Mouse (Mus musculus): ENCODE data around the gene Atg13.

Gene Atg13

DNA sequence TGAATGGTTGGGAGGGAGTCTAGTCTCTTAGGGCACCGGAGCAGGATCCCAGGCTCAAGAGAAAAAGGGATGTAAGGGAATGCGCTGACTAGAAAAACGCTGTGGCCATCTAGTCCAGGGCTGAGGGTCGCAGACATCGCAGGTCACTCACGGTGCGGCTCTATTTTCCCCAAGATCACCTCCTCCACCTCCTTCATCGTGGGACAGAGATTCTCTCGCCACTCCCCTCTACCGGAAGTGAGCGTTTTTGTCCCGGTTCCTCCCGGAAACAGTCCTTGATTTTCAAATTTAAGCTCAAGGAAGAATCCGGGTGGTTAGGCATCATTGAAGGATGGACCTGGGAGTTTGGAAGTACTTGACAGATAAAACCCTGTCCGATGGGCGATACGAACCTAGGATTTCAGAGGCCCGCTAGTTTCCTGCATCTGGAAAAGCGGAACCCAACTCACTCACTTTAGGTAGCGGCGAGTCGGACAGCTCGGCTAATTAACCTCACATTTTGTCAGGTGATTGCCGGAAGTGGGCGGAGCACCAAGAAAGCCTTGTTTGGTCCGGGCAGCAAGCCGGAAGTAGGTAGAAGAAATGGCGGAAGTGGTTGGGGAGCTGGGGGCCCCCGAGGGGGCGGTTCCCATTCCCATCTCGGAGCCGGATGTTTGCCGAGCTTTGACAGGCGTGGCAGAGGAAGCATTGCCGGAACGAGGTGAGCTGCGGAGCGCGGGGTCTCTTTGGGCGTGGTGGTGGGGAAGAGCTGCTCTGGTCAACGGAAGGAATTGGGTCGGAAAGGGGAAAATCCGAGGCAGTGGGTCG lies 60.6 kb downstream of the Atg13 start, which contains the start of the genes Zfp408 and Arhgap1:
TSS of gene Zfp408 (minus strand) at position 239 of the 807 bp plus-strand sequence.
TSS of gene Arhgap1 (plus strand) at position 308 of the 807 bp plus-strand sequence.
- peak; percentile 98 to 99 for DNase-seq (ENCODE audit: low spot score in 2 of 2)

DNA sequence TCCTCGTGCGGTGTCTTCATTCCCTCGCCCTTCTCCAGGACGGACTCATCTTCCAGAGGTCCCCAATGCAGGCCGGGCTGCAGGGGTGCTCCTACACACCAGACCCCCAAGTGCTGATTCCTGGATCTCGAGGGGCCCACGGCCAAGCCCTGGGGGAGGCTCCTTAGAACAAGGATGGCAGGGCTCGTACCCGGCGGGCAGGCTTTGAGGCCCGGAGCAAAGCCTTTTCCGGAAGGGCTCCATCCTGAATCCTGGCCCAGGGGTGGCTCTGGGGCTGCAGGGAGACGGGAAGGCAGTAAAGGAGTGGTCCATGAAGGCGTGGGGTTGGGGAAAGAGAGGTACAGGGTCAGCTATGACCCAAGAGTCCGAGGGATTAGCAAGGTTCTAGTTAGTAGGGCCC lies 61.2 kb downstream of the Atg13 start:
- DNase-seq (ENCODE audit: low spot score in 2 of 2) = no peak

DNA sequence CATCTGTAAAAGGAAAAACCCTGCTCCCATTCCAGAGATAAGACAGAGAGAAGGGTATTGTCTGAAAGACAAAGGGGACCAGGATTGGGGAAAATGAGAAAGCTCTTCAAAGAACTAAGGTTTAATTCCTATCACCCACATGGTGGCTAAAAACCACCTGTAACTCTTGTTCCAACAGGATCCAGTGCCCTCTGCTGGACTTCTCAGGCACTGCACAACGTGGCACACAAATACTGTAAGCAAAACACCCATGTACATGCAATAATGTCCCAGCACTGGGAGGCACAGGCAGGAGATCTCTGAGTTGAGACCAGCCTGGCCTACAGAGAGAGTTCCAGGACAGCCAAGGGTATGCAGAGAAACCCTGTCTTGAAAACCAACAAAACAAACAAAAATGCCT lies 63.6 kb downstream of the Atg13 start:
- peak; percentile 61 to 75 for DNase-seq (ENCODE audit: low spot score in 2 of 2)

DNA sequence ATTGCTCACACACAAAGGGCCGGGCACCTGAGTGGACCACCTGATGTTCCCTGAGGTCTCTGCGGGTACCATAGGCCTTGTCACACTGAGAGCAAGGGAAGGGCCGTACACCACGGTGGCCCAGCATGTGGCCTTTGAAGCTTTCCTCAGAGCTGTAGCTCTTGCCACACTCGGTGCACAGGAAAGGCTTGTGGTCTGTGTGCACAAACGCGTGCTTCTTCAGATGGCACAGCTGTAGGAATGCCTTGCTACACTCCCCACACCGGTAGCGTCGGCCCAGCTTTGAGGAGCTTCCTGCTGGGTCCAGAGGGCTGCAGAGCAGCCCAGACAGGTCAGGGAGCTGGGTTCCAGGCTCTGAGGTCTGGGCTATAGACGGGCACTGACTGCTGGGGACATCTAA lies 64.6 kb downstream of the Atg13 start:
- no peak for DNase-seq (ENCODE audit: low spot score in 2 of 2)

DNA sequence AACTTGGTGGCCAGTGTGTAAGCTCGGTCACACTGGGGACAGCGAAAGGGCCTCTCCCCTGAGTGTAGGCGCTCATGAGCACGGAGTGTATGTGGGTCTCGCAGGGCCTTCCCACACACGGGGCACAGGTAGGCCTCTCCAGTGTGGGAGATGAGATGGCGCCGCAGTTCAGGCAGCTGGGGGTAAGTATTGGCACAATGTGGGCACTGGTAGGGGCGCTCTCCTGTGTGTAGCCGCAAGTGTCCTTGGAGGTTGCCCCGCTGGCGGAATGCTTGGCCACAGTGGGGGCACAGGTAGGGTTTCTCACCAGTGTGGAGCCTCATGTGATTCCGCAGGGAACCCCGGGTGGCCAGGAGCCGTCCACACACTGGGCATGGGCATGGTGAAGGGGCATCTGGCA lies 65.0 kb downstream of the Atg13 start:
- DNase-seq (ENCODE audit: low spot score in 2 of 2) = no peak

DNA sequence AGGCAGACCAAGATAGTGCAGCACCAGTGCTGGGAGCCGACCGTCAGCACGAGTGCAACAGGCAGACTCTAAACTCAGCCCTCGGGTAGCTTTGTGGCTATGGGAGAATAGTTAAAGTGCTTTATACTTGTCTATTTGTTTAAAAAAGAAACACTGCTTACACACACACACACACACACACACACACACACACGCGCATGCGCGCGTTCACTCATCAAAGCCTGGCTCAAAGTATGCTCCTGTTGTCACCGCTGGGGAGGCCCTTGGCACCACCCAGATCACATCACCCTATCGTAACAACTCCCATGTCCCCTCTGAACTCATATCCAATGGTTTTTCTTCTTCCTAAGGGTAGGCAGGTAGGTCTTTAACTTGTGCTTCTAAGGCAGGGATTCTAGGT lies 66.4 kb downstream of the Atg13 start:
- DNase-seq (ENCODE audit: low spot score in 2 of 2) = no peak

DNA sequence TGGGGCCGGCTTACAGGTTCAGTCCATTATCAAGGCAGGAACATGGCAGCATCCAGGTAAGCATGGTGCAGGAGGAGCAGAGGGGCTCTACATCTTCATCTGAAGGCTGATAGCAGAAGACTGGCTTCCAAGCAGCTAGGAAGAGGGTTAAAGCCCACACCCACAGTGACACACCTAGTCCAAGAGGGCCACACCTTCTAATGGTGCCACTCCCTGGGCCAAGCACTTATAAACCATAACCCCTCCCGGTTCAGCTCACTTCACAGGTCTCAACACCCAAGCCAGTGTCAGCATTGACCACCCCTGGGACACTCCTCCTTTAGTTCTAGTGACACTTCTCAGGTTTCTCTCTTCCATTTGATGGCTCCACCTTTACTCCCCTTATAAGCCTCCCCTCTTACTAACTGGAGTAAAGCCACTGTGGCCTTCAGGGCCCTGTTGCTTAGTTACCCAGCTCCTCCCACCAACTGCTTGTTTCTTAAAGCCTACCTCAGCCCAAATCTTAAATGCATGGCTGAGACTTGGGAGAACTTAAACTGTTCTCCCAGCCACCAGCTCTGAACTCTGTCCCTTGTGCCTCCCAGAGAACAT lies 67.5 kb downstream of the Atg13 start:
- no peak for DNase-seq (ENCODE audit: low spot score in 2 of 2)

DNA sequence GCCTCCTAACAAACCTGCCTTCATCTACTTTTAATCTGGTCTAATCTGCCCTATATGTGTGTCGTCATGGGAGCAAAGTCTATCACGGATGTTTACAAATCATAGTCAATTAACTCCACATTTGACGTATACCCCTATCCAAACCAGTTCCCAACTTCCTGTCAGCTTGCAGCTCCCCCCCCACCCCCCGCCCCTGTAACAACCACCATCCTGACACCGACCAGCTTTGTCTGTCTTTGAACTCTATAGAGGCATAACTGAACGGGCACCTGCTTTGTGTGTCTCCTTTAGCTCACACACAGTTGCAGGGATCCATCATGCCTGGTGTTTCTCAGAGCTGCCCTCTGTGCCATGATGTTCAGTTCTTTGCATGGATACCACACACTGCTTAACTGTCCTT lies 71.4 kb downstream of the Atg13 start:
- no peak for DNase-seq (ENCODE audit: low spot score in 2 of 2)

DNA sequence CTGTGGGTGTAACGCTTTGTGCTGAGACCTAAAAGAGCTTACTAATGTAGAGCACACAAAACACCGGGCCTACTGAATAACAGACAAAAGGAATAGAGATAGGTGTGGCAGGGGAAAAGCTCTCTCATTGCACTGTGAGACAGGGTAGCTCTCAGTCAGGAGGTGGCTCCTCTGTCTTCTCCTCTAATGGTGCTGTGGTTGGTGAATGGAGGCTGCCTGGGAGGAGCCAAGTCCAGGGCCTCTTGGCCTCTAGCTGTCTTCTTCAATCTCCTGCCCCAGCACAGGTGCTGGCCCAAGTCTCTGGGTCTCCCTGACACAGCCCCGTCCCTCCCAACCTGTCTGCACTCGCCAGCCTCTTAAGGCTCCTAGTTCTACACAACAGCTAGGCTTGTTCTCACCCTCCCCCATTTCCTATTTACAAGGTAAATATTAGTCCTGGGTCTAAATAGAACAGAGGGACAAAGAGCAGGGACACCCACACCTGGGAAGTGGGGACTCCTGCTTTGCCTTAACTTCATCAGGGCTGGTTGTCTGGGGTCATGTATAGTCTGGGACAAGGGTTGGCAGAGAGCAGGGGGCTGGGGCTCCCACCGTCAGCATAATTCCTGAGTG lies 73.5 kb downstream of the Atg13 start:
- no peak for DNase-seq (ENCODE audit: low spot score in 2 of 2)

DNA sequence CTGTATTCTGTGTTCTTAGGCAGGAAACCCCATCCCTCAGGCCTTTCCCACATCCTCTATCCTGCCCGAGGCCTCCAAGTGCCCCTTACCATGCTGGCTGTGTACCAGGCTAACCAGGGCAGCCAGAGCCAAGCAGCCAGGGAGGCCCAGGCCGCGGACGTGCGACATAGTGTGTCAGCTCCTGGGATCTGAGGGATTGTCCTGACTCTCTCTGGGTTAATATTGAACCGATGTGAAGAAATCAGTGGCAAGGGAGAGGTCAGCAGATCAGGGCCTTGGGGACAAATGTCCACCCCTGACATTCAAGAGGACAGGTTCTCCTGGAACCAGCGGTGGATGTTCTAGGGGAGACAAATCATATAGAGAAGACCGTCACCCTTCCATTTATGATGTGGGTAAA lies 74.1 kb downstream of the Atg13 start, which contains the start of gene F2:
TSS of gene F2 (minus strand) at position 186 of the 400 bp plus-strand sequence.
- DNase-seq (ENCODE audit: low spot score in 2 of 2) = no peak

DNA sequence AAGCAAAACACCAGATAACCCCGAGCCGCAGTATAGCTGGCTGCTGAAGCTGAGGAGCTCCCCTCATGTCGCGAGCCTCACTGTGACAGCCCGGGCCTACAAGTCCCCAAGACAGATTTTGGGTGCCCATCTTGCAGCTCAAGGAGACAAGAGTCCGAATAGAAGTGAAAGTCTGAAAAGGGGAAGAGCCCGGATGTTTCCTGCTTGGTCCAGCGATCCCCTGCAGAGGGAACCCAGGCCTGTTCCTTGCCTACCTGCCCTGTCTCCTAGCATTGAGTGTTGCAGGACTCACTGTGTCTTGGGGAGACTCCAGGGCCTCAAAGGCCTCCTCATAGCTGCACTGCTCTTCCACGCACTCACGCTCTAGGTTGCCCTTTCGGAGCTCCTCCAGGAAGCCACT lies 74.9 kb downstream of the Atg13 start:
- peak in 1 of 2 experiments; percentile 18 for DNase-seq (ENCODE audit: low spot score in 2 of 2)

DNA sequence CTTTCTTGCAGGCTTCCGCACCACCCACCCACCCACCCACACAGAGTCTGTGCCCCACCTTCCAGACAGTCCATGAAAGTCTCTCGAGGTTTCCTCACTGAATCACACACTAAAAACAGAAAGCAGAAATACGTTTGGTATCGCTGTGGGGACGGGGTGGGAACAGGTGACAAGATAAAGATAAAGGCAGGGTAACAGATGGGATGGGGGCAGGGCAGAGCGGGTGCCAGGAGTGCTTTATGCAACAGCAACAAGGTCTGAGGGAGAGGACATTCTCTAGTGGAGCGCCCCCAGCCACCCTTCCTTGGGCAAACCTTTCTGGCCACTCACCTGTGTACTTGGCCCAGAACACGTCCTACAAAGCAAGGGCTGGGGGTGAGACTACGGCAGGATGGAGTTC lies 75.5 kb downstream of the Atg13 start:
- peak in 1 of 2 experiments; percentile 40 for DNase-seq (ENCODE audit: low spot score in 2 of 2)

DNA sequence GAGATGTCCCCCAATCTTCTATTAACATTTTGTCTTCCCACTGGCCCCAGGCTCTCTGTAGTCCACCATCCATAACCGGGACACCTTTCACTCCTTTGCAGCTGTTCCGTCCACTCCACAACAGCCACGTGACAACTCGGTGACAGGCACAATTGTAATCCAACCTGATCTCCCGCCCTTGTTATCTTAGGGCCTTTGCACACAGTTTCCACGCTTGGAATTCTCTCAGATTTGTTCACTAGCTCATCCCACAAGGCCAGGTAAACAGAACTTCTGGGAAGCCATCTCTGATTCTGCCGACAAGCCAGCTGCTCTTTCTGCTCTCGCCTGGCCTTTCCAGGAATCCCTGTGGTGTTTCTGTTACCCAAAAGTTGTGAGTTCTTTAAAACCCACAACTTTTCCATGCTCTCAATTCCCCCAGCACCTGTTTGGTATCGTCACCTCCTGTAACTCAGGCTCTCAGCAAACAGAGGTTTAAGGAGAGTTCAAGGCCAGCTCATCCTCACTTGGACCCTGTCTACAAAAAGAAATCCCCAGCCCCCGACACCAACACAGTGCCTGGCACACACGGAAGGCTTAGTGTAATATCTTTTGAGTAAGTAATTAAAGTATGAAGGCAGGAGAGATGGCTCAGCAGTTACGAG lies 76.9 kb downstream of the Atg13 start:
- peak in 1 of 2 experiments; percentile 12 for DNase-seq (ENCODE audit: low spot score in 2 of 2)

DNA sequence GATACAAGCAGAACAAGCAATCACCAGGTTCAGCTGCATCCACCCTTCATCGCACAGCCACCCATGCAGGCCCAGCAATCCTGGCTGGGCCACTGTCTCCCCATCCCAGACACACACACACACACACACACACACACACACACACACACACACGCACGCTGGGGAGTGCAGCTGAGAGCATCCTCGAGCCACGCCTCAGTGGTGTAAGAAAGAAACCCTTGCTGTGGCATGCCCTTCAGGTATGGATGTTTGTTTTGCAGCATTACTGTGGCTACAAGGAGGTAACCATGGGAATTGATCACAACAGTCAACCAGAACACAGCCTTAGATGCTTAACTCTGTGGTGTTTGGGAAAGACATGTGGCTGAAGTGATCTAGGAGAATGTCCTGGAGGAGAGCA lies 78.1 kb downstream of the Atg13 start:
- DNase-seq (ENCODE audit: low spot score in 2 of 2) = no peak

DNA sequence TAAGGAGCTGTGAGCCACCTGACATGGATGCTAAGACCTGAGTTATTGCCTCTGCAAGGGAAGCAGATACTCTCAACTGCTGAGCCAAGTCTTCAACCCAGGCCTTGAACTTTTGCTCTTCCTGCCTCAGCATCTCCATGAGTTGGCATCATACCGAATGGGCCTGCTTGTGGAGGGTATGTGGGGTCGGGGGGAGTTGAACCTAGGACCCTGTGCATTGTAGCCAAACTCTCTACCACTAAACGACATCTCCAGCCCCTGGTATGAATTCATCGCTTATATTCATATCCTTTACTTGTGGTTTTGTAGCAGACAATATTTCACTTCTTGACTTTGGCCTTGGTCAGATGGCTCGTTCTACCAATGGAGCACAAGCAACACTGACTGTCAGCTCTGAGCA lies 78.5 kb downstream of the Atg13 start:
- DNase-seq (ENCODE audit: low spot score in 2 of 2) = no peak

DNA sequence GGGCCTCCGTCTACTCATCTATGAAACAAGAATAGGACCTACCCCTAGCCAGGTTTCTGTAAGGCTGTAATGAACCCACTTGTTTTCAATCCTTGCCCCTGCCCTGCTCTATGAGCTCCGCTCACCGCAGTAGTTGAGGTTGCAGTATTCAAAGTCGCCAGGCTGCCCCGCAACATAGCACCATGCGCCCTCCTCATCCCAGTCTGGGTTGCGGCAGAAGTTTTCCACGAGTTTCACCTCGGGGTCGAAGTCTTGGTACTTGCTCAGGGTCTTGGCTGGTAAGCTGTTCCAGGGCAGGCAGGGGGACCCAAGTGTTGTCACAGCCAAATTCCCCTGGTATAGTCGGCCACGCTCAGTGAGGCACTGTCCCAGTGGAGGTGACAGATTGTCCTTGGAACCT lies 80.0 kb downstream of the Atg13 start:
- no peak for DNase-seq (ENCODE audit: low spot score in 2 of 2)

DNA sequence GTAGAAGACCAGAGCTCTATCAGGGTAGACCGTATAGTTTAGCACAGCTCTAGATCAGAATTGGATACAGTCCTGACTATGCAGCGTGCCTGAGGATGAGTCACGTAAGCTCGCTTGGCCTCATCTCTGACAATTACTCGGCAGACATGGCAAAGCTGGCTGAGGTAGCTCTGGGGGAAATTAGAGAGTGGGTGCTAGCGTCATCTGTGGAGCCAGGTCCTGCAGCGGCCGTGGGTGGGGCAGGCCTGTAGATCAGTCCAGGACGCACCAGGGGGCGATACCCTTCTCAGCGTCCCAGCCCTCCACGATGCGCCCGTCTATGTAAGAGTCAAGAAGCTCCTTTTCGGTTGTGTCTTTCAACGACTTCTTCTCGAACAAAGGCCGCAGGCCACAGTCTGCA lies 80.7 kb downstream of the Atg13 start:
- peak; percentile 15 to 29 for DNase-seq (ENCODE audit: low spot score in 2 of 2)

DNA sequence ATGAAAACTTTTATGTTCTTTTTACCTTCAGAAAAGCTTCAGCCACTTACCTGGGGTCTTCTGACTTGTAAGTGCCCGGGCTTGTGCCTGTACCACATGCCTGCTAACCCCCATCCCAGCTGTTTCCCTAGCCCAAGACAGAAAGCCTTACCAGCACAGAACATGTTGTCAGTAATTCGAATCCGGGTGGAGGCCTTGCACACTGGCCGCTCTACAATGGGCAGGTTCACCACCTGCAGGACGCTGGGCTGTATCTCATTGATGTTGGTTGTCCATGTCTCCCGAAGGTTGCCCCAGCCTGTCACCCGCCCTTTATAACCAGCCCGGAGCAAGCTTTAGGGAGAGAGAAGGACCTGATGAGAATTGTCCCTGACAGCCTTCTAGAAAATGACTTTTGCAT lies 82.2 kb downstream of the Atg13 start:
- DNase-seq (ENCODE audit: low spot score in 2 of 2) = no peak

DNA sequence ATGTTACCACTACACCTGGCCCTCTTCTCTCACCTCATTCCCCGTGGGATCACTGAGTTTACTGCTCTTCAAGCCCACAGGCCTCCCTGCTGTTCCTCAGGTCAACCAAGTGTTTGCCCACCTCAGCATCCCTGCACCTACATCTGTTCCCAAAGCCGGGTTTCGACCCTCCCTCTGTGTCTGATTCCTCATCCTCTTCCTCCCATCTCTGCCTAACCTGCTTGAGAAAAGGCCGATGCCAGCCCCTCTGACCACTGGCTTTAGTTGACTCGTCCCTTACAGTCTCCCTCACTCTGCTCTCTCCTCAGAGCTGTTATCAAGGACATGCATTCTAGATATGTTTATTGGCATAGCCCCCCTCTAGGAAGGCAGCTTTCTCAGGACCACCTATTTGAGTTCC lies 82.9 kb downstream of the Atg13 start:
- DNase-seq (ENCODE audit: low spot score in 2 of 2) = peak in 1 of 2 experiments; percentile 23
